Mouse (Mus musculus) MEL-GATA-1-ER (cell line): ENCODE data around the gene Lck.

Experiments used
- DNase-seq: peaks from one replicate; pipeline ENCODE4 v3.0.0-alpha.2; 2012; ENCODE audit warnings: low read depth; ENCODE audit errors: extremely low read depth

Gene Lck

DNA sequence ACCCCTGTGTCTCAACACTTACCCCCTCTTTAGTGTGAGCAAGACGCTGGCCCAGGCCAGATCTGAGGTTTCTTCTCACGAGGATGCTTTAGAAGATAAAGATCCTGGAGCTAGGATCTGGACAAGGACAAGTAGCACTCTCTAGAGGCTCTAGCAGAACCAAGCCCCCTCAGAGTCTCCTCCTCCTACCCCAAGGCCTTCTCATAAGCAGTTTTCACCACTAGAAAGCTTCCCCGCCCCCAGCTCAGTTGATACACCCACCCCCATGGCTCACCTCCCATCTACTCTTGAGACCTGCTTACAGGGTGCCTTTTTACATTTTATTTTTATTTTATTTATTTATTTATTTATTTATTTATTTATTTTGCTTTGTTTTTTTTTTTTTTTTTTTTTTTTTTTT is 63.8 kb downstream of the Lck start:
- DNase-seq = no peak

DNA sequence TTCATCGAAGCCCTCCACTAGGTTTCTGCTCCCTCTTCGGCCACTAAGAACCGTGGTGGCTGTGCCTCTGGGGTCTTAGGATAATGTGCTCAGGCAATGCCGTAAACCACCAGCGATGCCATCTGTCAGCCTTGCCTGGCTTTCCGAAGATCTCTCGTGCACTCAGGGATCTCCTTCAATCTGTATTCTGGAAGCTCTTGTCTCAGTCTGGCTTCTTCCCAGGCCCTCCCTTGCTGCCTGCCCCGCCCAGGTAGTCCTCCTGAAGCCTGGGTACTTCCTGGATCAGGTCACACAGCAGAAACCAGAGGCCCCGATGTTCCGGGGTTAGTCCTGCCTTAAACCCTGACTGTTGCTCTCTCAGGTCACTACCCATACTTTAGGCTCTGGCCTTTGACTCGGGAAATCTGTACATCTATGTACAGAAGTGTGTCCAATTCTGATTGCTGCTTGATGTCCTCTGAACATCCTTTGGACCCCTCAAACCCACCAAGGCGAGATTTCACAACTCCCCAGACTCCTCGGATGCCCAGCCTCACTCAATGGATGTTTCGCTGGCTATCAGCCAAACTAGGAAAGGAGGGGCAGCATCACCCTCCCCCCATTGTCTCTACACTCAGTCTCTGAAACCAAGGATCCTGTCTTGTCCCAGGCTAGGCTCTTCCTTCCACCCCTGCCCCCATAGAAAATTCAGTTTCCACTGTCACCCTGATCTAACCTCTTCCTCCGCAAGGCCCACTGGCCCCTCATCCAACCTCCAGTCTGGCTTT is 64.4 kb downstream of the Lck start:
- no peak for DNase-seq

DNA sequence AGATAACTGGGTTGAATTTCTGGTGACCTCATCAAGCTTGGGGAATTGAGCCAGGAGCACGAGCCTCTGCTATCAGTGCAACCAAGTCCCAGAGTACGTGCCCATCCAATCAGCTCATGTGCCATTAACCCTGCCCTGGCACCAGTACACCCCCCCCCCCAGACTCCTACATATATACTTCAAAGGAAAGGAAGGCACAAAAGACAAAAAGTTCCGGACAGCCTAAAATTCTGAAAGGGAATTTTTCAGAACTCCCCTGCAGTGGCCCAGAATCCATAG is 65.3 kb downstream of the Lck start:
- DNase-seq = no peak

DNA sequence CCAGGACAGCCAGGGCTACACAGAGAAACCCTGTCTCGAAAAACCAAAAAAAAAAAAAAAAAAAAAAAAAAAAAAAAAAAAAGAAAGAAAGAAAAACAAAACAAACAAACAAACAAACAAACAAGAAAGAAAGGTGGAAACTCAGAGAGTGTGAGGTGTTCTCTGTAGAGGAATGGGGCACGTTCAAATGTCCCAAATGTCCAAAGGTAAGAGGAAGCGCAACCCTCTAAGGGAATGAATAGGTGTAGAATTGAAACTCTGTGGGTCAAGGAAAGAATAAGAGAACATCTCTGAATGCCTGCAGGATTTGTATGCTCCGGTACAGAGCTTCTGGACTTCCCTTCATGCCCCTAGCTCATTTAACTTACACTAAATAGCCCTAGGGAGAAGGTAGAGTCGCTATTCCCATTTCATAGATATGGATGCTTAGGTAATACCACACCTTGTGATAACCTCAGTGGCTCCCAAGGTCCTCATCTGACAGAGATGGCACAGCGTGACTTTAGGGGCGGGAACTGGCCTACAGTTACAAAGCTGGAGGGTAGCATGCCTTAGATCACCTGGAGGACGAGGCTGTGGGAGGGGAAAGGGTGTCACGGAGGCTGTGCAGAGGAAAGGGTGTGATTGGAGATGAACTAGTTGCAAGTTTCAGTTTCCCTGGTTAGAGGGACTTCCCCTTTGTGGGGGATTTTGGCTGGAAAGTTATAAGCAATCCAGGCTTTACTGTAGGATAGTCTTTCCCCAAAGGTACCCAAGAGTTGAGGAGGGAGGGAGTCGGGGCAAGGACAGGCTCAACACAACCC is 65.8 kb downstream of the Lck start:
- DNase-seq = no peak

DNA sequence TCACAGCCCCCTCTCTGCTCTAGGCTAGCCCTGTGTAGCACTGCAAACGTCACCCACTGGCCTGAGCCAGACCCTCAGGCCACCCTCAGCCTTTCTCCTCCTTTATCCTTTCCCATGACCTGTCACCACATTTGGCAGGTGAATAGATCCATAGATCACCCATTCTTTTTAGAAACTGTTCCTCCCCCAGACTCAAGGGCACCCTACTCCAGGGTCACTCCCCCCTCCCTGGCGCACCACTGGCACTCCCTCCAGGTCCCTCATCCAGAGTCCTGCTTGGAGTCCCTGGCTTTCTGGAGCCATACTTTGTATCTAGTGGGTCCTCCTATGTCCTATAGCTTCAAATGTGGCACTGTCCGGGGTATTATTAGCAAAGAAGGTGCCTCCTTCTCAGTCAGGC is 67.9 kb downstream of the Lck start:
- no peak for DNase-seq

DNA sequence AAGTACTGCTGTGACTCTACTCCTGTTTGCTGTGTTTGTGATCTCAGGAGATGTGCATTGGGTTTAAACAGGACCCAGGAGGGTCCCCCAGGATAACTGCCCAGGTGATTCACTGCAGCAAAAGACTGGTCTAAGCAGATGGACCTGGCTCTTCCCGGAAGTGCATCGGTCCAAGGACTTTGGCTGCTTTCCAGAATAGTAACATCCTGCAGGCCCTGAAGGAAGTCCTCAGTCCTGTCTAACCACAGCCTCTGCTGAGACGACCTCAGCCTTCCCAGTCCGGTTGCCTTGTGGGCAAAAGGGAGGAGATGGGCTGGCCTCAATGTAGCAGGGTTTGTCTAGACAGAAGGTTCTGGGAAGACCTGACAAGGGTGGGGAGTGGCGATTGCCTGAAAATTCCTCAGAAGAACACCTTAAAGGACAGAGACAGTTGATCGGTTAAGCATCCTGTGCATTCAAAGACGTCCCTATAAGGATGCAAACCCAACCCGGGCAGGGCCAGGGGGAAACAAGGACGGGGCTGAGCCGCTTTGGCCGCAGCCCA is 70.5 kb downstream of the Lck start:
- DNase-seq = no peak

DNA sequence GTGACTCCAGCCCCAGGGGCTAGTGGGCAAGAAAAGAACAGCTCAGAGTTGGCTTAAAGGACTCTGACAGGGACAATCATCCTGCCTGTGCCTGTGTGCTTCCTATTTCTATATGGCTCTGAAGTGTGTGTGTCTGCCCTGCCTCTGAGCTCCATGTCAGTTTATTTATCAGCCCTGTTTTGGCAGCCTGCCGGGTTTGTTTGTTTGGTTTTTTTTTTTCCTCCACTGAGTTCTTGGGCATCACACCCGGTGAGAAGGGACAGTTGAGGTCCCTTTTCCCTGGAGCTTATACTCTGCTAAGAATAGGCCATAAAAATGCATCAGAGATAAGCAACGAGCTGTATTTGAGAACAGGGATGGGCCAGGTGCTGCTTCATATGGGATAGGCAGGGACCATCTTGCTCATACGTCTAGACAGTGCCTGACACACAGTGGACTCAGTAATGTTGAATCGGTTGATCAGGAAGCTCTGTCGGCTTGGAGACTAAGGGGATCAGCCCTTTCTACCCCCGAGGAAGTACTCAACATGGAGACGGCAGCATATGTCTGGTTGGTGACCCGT is 71.0 kb downstream of the Lck start:
- DNase-seq = no peak

DNA sequence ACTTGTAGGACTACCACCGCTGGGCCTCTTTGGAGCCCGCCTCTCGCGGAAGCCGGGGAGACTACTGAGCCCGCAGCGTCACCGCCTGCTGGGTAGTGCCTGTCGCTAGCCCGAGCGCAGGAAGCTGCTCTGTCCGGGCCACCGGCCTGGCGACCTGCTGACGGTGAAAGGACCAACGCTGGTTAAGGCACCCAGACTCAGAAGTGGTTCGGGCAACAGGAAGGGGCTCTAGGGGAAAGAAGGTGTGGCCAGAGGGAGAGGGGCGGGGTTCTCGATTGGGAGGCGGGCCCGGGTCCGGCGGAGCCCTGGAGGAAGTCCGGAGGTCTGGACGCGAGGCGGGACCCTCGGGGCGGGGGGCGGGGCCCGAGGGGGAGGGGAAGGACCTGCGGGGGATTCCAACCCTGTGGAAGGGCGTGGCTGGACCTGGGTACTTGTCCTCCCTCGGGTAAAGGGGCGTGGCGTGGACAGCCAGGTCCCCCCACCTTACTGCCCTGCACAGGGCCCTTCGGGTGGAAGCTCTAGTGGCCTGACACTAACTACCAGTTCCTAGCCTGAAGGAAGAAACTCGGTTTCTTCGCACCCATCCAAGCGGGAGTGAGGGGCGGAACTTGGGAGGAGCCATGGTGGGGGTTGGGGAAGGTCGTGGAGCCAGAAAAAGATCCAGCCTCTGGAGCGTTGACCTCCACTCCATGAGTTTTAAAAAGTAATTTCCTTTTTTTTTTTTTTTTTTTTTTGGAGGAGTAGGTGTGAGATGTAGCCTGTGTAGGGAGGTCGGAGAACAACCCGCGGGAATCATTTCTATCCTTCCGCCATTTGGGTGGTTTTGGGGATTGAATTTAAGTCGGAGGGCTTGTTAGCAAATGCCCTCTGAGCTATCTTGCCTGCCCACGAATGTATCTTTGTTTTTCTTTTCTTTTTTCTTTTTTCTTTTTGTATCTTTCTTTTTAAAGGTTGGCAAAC is 72.6 kb downstream of the Lck start:
- DNase-seq = peak; percentile 42

DNA sequence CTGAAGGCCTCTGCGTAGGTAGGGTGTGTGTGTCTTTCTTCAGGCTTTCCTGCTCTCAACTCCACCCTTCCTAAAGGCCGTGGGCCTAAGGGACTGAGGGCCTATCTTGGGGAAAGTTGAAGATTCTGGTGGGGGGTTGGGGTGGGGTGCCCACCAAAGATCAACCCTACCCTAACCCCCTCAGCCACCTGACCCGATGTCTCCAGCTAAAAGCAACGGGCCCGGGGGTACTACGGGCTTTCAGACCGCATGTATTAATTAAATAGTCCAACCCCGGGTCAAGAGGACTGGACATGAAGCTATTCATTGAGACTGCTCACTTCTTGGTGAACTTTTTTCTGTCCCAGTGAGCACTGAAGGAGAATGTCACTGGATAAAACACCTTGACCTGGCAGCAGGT is 73.4 kb downstream of the Lck start:
- no peak for DNase-seq

DNA sequence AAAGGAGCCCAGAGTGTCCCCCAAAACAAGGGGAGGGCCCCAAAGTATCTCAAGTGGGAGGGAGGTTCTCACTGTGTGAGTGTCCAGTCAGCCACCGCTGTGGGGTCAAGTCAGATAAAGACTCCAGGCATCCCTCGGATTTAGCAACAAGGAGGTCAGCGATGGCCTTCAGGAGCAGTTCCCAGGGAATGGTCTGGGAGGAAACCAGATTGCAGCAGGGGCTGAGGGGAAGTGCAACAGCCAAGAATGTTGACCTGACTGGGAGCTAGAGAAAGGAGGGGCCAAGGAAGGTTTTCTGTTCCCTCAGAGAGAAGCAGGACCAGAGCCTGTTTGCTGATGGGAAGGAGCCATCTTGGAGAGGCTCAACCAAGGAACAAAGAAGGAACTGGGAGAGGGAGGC is 74.5 kb downstream of the Lck start:
- no peak for DNase-seq
